Mouse (Mus musculus): ENCODE measurements at regions not wholly inside any gene's neighbourhood (a gene's known extent, or its start where the extent isn't known, plus 50 kb on each side); places are given as distances from the start of the nearest gene placed in this dataset.

- 28% methylated on average over 2 of the region's 2 CpGs for WGBS
- no peaks in the 10 kb centered on the region for H3K4me1 ChIP-seq (ENCODE audit: insufficient read depth)
- H3K27ac ChIP-seq (ENCODE audit: low read depth) = no peak overlapping the region
- no peaks in the 10 kb centered on the region for H3K27me3 ChIP-seq (ENCODE audit: insufficient read depth, low read length)
- no peak overlapping the region for H3K4me2 ChIP-seq
- peak; percentile 47 for TF ChIP-seq CTCF (IDR thresholded peaks at IDR 0.05; ENCODE audit: low read depth)
- DNase-seq (peak; percentile 48), ATAC-seq (ENCODE audit: insufficient read depth) (no peak)
- H3K4me3 ChIP-seq (ENCODE audit: low read depth, low read length) = no peak overlapping the region
- no peaks in the 10 kb centered on the region for H3K9me3 ChIP-seq (ENCODE audit: low read depth, low read length)
- H3K36me3 ChIP-seq (ENCODE audit: insufficient read depth) = no peaks in the 10 kb centered on the region
- no peak overlapping the region for H3K9ac ChIP-seq
Observed at GRCm38 (mm10) chr14:80212916-80213315, 229.0 kb downstream of the Olfm4 start.

GRCm38 (mm10) chr14:80213666-80214065 is 229.8 kb downstream of the Olfm4 start:
- Histone ChIP-seq H3K27me3 (ENCODE audit: insufficient read depth, low read length) (no peaks in the 10 kb centered on the region), H3K27ac (ENCODE audit: low read depth) (no peak overlapping the region), H3K9ac (no peak overlapping the region), H3K36me3 (ENCODE audit: insufficient read depth) (no peaks in the 10 kb centered on the region), H3K9me3 (ENCODE audit: low read depth, low read length) (no peaks in the 10 kb centered on the region), H3K4me3 (ENCODE audit: low read depth, low read length) (no peak overlapping the region), H3K4me2 (no peak overlapping the region), H3K4me1 (ENCODE audit: insufficient read depth) (no peaks in the 10 kb centered on the region)
- no peak for ATAC-seq (ENCODE audit: insufficient read depth)
- no peak for DNase-seq
- no peak for TF ChIP-seq CTCF (IDR thresholded peaks at IDR 0.05; ENCODE audit: low read depth)
- WGBS = 70% methylated on average over 9 of the region's 9 CpGs

GRCm38 (mm10) chr14:80215960-80216552 is 232.2 kb downstream of the Olfm4 start:
- ATAC-seq (ENCODE audit: insufficient read depth) = peak; percentile 88
- WGBS = 11% methylated on average over 6 of the region's 6 CpGs
- peak; percentile 98 for TF ChIP-seq CTCF (IDR thresholded peaks at IDR 0.05; ENCODE audit: low read depth)

GRCm38 (mm10) chr14:80232066-80232465 is 248.2 kb downstream of the Olfm4 start:
- Histone ChIP-seq H3K27me3 (ENCODE audit: insufficient read depth, low read length) (no peaks in the 10 kb centered on the region), H3K27ac (ENCODE audit: low read depth) (no peak overlapping the region), H3K4me3 (ENCODE audit: low read depth, low read length) (no peak overlapping the region), H3K4me2 (no peak overlapping the region), H3K9ac (no peak overlapping the region), H3K36me3 (ENCODE audit: insufficient read depth) (no peaks in the 10 kb centered on the region), H3K9me3 (ENCODE audit: low read depth, low read length) (no peaks in the 10 kb centered on the region), H3K4me1 (ENCODE audit: insufficient read depth) (no peaks in the 10 kb centered on the region)
- ATAC-seq (ENCODE audit: insufficient read depth) (no peak), DNase-seq (no peak)
- WGBS = 77% methylated on average over 3 of the region's 3 CpGs
- TF ChIP-seq CTCF (IDR thresholded peaks at IDR 0.05; ENCODE audit: low read depth) = no peak

More at GRCm38 (mm10) chr14:80215960-80216552, 232.2 kb downstream of the Olfm4 start:
- no peak overlapping the region for H3K4me2 ChIP-seq
- peak; percentile 90 for DNase-seq
- H3K27me3 ChIP-seq (ENCODE audit: insufficient read depth, low read length) = no peaks in the 10 kb centered on the region
- H3K4me1 ChIP-seq (ENCODE audit: insufficient read depth) = no peaks in the 10 kb centered on the region
- no peaks in the 10 kb centered on the region for H3K36me3 ChIP-seq (ENCODE audit: insufficient read depth)
- H3K27ac ChIP-seq (ENCODE audit: low read depth) = no peak overlapping the region
- H3K4me3 ChIP-seq (ENCODE audit: low read depth, low read length) = no peak overlapping the region
- H3K9ac ChIP-seq = no peak overlapping the region
- no peaks in the 10 kb centered on the region for H3K9me3 ChIP-seq (ENCODE audit: low read depth, low read length)

- DNase-seq = no peak
- Histone ChIP-seq H3K9me3 (ENCODE audit: low read depth, low read length) (no peaks in the 10 kb centered on the region), H3K27me3 (ENCODE audit: insufficient read depth, low read length) (no peaks in the 10 kb centered on the region), H3K9ac (no peak overlapping the region), H3K4me2 (no peak overlapping the region), H3K36me3 (ENCODE audit: insufficient read depth) (no peaks in the 10 kb centered on the region), H3K27ac (ENCODE audit: low read depth) (no peak overlapping the region), H3K4me3 (ENCODE audit: low read depth, low read length) (no peak overlapping the region), H3K4me1 (ENCODE audit: insufficient read depth) (no peaks in the 10 kb centered on the region)
- no peak for ATAC-seq (ENCODE audit: insufficient read depth)
- 63% methylated on average over 3 of the region's 3 CpGs for WGBS
- TF ChIP-seq CTCF (IDR thresholded peaks at IDR 0.05; ENCODE audit: low read depth) = no peak
Observed at GRCm38 (mm10) chr14:80232976-80233375, 249.1 kb downstream of the Olfm4 start.

GRCm38 (mm10) chr14:80237136-80237535 is 253.3 kb downstream of the Olfm4 start:
- H3K4me2 ChIP-seq = no peak overlapping the region
- no peak overlapping the region for H3K4me3 ChIP-seq (ENCODE audit: low read depth, low read length)
- no peaks in the 10 kb centered on the region for H3K9me3 ChIP-seq (ENCODE audit: low read depth, low read length)
- H3K36me3 ChIP-seq (ENCODE audit: insufficient read depth) = no peaks in the 10 kb centered on the region
- no peak for ATAC-seq (ENCODE audit: insufficient read depth)
- no peaks in the 10 kb centered on the region for H3K27me3 ChIP-seq (ENCODE audit: insufficient read depth, low read length)
- no peak overlapping the region for H3K27ac ChIP-seq (ENCODE audit: low read depth)
- DNase-seq = no peak
- H3K4me1 ChIP-seq (ENCODE audit: insufficient read depth) = no peaks in the 10 kb centered on the region
- H3K9ac ChIP-seq = no peak overlapping the region
- TF ChIP-seq CTCF (IDR thresholded peaks at IDR 0.05; ENCODE audit: low read depth) = no peak

GRCm38 (mm10) chr14:80237552-80237951 is 253.7 kb downstream of the Olfm4 start:
- Histone ChIP-seq H3K27ac (ENCODE audit: low read depth) (no peak overlapping the region), H3K9ac (no peak overlapping the region), H3K27me3 (ENCODE audit: insufficient read depth, low read length) (no peaks in the 10 kb centered on the region), H3K4me1 (ENCODE audit: insufficient read depth) (no peaks in the 10 kb centered on the region), H3K4me3 (ENCODE audit: low read depth, low read length) (no peak overlapping the region), H3K9me3 (ENCODE audit: low read depth, low read length) (no peaks in the 10 kb centered on the region), H3K4me2 (no peak overlapping the region), H3K36me3 (ENCODE audit: insufficient read depth) (no peaks in the 10 kb centered on the region)
- 72% methylated on average over 2 of the region's 2 CpGs for WGBS
- TF ChIP-seq CTCF (IDR thresholded peaks at IDR 0.05; ENCODE audit: low read depth) = no peak
- ATAC-seq (ENCODE audit: insufficient read depth) (no peak), DNase-seq (no peak)
